Mouse (Mus musculus) bone marrow, adult 2 months (tissue): ENCODE data around the gene Gtf2a1.
A peak's percentile ranks its signal among the peaks of the same experiment; 100 is the strongest.

Experiments used
- CTCF ChIP-seq: fragments of 200-500 bp; IDR thresholded peaks from 2 replicates; pipeline ENCODE4 v1.5.1; 2011; ENCODE audit warnings: low read length, control low read depth; ENCODE audit not compliant: control insufficient read depth, insufficient read depth
- POLR2A ChIP-seq: fragments of 200-500 bp; IDR thresholded peaks from 2 replicates; pipeline ENCODE4 v1.6.1; 2011; ENCODE audit warnings: low read depth, mild to moderate bottlenecking, control low read depth, low read length, borderline replicate concordance; ENCODE audit not compliant: control insufficient read depth

- peak; percentile 98 for TF ChIP-seq POLR2A
- TF ChIP-seq CTCF, result 0 out of 2 replicates have a peak, but pooled peaks have one; percentile 1
Observed at GRCm38 (mm10) chr12:91588176-91588669, 2.1 kb downstream of the Gtf2a1 start.
